Mouse (Mus musculus) megakaryocyte, embryonic 14.5 days (primary cell): ENCODE measurements around the gene Fam163b.

Source experiments
- FLI1 ChIP-seq: IDR thresholded peaks from 2 replicates; pipeline ENCODE4 v1.6.1; 2012; ENCODE audit warnings: low read length, inconsistent platforms, mixed read lengths
- GATA1 ChIP-seq: IDR thresholded peaks from 3 replicates; pipeline ENCODE4 v1.6.1; 2012; ENCODE audit warnings: mixed read lengths, low read length, inconsistent platforms, borderline replicate concordance

DNA sequence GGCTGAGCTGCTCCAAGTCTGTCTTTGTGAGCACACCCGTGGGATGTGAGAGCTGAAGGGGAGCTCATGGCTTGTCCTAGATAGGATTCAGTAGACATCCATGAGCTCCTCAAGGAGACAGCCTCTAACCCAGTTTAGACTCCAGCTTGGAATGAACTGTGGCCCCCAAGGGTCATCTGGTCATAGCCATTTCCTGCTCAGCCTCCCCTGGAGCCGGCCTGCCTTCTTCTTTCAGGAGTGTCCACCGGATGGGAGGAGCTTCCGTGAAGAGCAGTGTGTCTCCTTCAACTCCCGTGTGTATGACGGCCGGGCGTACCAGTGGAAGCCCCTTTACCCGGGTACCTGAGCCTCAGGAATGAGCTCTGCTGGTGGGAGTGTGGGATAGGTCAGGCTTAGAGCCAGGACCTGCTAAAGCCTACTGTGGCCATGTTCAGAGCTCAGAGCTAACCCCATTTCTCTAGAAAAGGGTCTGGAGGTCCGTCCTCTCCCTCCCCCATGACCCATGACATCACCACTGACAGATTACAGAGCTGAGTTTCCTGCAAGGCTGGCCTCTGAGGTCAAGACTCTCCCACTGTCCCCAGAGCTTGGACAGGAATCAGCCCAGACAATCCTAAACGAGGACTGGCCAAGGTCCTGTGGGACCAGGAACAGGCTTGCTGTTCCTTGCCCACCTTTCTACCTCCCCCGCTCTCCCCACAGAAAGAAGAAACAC is 58.4 kb downstream of the Fam163b start:
- no peak for TF ChIP-seq FLI1
- no peak for TF ChIP-seq GATA1
